Mouse (Mus musculus) G1E (cell line): ENCODE data around the gene Phf21b.

Experiments
- CTCF ChIP-seq: IDR thresholded peaks from 2 replicates; pipeline ENCODE4 v1.5.1; 2012; ENCODE audit warnings: low read depth, low read length, inconsistent platforms, mixed read lengths
- GATA1 ChIP-seq: IDR thresholded peaks from 2 replicates; pipeline ENCODE4 v1.6.1; 2012; ENCODE audit warnings: borderline replicate concordance, low read length, inconsistent platforms, mixed read lengths
- GATA2 ChIP-seq: IDR thresholded peaks from 2 replicates; pipeline ENCODE4 v1.6.1; 2012; ENCODE audit warnings: low read depth, low read length, inconsistent platforms, borderline replicate concordance
- POLR2AphosphoS5 ChIP-seq: IDR thresholded peaks from 2 replicates; pipeline ENCODE4 v1.6.1; 2012; ENCODE audit warnings: low read depth, low read length, inconsistent platforms; ENCODE audit not compliant: insufficient replicate concordance
- TAL1 ChIP-seq: conservative IDR thresholded peaks from 2 replicates; pipeline ENCODE4 v1.6.1; 2012; ENCODE audit warnings: low read depth, low read length, inconsistent platforms, mixed read lengths

GRCm38 (mm10) chr15:84817589-84817988, 38.3 kb downstream of the Phf21b start:
- TF ChIP-seq POLR2AphosphoS5 (no peak), CTCF (no peak), GATA2 (no peak), GATA1 (no peak), TAL1 (no peak)
